Mouse (Mus musculus) spleen, adult 18-20 months (tissue): Measurements from ENCODE around the gene Irak1bp1.

Experiments
- DNase-seq, 2 experiments: peaks; one replicate each; pipeline ENCODE4 v3.0.0; 2022; ENCODE audit warnings: mixed read lengths in 2 of 2

Irak1bp1 gene

DNA sequence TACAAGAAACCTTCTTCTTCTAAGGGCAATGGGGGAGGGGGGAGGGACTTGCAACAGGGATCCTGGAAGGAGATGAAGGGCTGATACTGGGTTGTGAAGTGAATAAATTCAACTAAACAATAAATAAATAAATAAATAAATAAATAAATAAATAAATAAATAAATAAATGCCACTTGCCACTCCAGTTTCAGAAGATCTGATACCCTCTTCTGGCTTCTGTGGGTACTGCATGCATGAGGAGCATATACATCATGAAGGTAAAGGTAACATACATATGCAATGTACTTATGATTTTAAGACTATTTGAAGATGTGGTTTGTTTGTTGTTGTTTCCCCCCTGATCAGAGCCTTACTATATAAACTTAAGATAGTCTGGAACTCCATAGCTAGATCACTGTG lies 54.8 kb downstream of the Irak1bp1 start:
- no peak for DNase-seq

- DNase-seq = no peak
Observed at GRCm38 (mm10) chr9:82888645-82889044, 59.3 kb downstream of the Irak1bp1 start.
